Mouse (Mus musculus) stomach, embryonic 16.5 days (tissue): ENCODE results near the gene Mettl23. TPM values are rescaled to one million over a fixed set of nuclear protein-coding genes. Genes with fewer than 3 reads are reported as not detected.

ENCODE experiments used
- ATAC-seq: fragments of 200-750 bp; cut with Nextera tagmentation; 2 replicates; pipeline ENCODE4 v1.8.0; 2017; ENCODE audit warnings: moderate number of reproducible peaks, moderate TSS enrichment; ENCODE audit not compliant: insufficient read depth, low FRiP score
- H3K27ac ChIP-seq: fragments of 300-500 bp; sonication (generic); 2 replicates; pipeline ENCODE4 v1.5.1; 2014; ENCODE audit warnings: low read length
- H3K27me3 ChIP-seq: fragments of 300-500 bp; sonication (generic); 2 replicates; pipeline ENCODE4 v1.6.1; 2014; ENCODE audit warnings: low read length, control low read depth, mixed read lengths; ENCODE audit not compliant: control insufficient read depth, insufficient read depth
- H3K36me3 ChIP-seq: fragments of 300-500 bp; sonication (generic); 2 replicates; pipeline ENCODE4 v1.6.1; 2014; ENCODE audit warnings: low read length; ENCODE audit not compliant: control insufficient read depth, insufficient read depth
- H3K4me1 ChIP-seq: fragments of 300-500 bp; sonication (generic); 2 replicates; pipeline ENCODE4 v1.6.1; 2014; ENCODE audit warnings: low read length, control low read depth, mixed read lengths; ENCODE audit not compliant: control insufficient read depth, insufficient read depth
- H3K4me2 ChIP-seq: fragments of 300-500 bp; sonication (generic); 2 replicates; pipeline ENCODE4 v1.6.1; 2014; ENCODE audit warnings: low read depth, low read length, mixed read lengths
- H3K4me3 ChIP-seq: fragments of 300-500 bp; sonication (generic); replicated peaks from 2 replicates; pipeline ENCODE4 v1.5.1; 2014; ENCODE audit warnings: mild to moderate bottlenecking, low read length
- H3K9ac ChIP-seq: fragments of 300-500 bp; sonication (generic); 2 replicates; pipeline ENCODE4 v1.6.1; 2014; ENCODE audit warnings: low read length
- H3K9me3 ChIP-seq: fragments of 300-500 bp; sonication (generic); replicated peaks from 2 replicates; pipeline ENCODE4 v1.6.1; 2016; ENCODE audit warnings: low read length, control low read depth; ENCODE audit not compliant: control insufficient read depth
- WGBS: fragments of 180-500 bp; shearing (Covaris S2); extraction: QIAGEN DNeasy Blood & Tissue Kit; methylation state at CpG from one replicate; pipeline ENCODE4 v1.1.7; 2014; 5-methylcytosine and 5-hydroxymethylcytosine counted together
- polyA plus RNA-seq: library from polyadenylated mRNA; unstranded; fragments of >200 nt; fragmentation: Nextera tagmentation; extraction: Ambion mirVana; gene quantifications from 2 replicates; pipeline ENCODE4 v1.2.1, GENCODE M21; 2015

Mettl23 gene
- polyA plus RNA-seq, 1 experiment from 2014 or later, result 58.9 TPM

DNA sequence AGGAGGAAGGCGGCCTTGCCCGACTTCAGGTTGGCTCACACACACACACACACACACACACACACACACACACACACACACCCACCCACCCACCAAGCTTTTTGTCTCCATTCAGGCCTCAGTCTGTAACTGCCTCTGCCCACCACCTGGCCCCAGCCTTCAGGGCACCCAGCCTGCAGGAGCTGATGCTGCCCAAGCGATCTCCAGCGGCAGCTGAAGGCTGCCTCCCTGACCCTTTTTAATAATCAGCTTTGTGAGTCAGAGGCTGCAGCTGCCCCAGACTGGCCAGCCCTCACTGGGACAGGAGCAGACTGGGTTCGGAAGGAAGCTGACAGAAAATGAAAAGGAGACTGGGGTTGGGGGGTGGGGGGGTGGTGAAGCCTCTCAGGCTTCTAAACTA lies 17.8 kb upstream of the Mettl23 start:
- Histone ChIP-seq H3K27ac (no peak overlapping the region; the same call in 1 of the 2 replicates), H3K4me1 (peaks cover 28% of the 10 kb centered on the region), H3K4me3 (no peak overlapping the region), H3K36me3 (no peaks in the 10 kb centered on the region), H3K9ac (no peak overlapping the region), H3K9me3 (no peaks in the 10 kb centered on the region), H3K27me3 (no peaks in the 10 kb centered on the region), H3K4me2 (no peak overlapping the region)
- ATAC-seq, result no peak
- WGBS, result 60% methylated on average over 5 of the region's 5 CpGs

DNA sequence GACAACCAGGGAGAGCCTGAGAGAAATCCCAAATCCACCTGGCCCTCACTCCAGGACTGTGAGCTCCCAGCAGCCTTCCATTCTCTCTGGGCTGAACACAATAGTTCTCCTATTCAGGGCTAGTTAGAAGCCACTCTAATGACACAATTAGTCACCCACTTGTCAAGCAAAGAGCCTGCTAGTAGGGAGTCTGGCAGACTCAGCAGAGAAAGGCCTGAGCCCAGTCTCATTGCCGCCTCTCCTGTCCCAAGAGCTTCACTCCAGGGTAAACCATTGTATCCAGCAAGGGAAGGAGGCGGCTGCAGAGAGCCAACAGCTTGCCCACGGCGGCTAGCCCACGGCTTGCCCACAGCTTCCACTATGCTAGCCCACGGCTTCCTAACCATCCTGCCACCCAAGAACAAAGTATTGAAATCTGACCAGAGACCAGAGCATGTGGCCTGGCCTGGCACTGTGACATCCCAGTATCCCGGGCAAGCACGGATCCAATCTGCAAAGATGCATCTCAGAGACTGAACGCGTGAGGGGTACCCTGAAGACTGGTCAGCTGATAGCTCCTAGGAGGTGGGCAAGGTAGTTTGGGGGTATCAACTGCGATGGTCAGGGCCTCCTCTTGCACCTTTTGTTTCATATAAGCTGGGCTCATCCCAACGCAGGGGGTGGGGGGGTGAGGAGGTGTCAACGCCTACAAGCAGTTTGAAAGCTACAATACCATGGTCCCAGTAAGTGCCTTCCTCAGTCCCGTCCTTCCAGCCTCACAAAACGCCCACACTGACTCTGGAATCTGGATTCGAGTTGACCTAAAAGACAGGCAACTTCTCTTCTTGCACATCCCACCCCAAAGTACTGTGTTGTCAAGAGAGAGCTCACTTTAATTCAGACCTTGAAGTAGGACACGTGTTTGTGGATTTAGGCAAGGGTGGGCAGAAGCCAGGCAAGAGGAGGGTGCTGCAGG lies 16.3 kb upstream of the Mettl23 start:
- H3K9me3 ChIP-seq, result no peaks in the 10 kb centered on the region
- H3K4me2 ChIP-seq, result peak overlapping the region; percentile 84
- H3K4me3 ChIP-seq, result peak overlapping the region; percentile 75
- H3K4me1 ChIP-seq, result peaks cover 22% of the 10 kb centered on the region
- H3K9ac ChIP-seq, result peak overlapping the region; percentile 93
- WGBS, result 40% methylated on average over 17 of the region's 17 CpGs
- H3K27ac ChIP-seq, result peak overlapping the region; percentile 67
- H3K27me3 ChIP-seq, result no peaks in the 10 kb centered on the region
- no peaks in the 10 kb centered on the region for H3K36me3 ChIP-seq
- no peak for ATAC-seq

DNA sequence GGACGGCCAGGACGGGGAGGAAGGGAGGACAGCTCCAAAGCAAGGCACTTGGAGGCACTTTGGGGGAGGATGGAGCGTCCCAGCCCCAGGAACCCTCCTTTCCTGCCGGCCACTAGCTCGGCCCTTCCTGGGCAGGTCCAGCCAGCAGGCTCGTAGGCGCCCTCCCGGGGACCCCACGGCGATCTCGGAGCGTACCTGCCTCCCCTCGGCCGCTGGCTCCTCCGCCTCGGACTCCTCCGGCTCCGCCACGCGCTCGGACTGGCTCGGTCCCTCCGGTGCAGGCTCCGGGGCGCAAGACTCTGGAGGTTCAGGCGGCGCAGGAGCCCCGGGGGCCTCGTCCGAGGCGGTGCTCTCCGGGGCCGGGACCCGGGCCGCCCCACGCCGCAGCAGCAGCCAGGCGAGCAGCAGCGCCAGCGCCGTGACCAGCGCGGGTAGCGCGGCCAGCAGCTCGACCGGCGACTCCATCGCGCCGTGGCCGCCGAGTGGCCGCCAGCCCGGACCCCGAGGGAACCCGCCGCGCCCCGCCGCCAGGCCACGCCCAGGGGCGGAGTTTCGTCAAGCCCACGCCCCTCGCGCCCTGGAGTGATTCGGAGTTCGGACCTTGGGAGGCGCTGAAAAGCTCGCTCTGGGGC lies 15.4 kb upstream of the Mettl23 start, which contains the start of gene Mxra7:
Mxra7 (minus strand) TSS at position 513 of the 632 bp plus-strand sequence.
- ATAC-seq, result peak; percentile 73
- Histone ChIP-seq H3K27me3 (no peaks in the 10 kb centered on the region), H3K4me1 (peaks cover 15% of the 10 kb centered on the region), H3K9ac (peak within 1 kb of the TSS; percentile 93), H3K36me3 (no peaks in the 10 kb centered on the region), H3K9me3 (no peaks in the 10 kb centered on the region), H3K4me2 (peak within 1 kb of the TSS; percentile 84), H3K4me3 (peak within 1 kb of the TSS; percentile 75), H3K27ac (peak within 1 kb of the TSS; percentile 67)
- 1% methylated on average over 70 of the region's 71 CpGs for WGBS

DNA sequence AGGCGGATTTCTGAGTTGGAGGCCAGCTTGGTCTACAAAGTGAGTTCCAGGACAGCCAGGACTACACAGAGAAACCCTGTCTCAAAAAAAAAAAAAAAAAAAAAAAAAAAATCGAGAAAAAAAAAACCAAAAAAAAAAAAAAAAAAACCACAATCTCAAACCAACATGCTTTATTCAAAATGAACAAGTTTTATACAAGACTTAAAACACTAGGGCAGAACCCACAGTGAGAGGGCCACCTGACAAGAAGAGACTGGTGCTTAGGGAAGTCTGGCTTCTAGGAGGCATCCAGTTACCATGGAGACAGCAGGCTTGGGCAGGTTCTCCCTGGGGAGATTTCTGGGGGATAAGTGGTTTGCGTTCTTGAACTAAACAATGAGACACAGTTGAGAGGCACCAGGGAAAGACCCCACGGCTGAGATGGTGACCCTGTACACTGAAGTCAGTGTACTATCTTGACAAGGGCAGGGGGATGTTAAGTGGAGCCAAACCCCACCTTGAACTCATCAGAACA lies 10.8 kb upstream of the Mettl23 start:
- Histone ChIP-seq H3K4me1 (peaks cover 5% of the 10 kb centered on the region), H3K27ac (no peak overlapping the region), H3K27me3 (no peaks in the 10 kb centered on the region), H3K9me3 (no peaks in the 10 kb centered on the region), H3K4me3 (no peak overlapping the region), H3K36me3 (peaks cover 21% of the 10 kb centered on the region), H3K4me2 (no peak overlapping the region), H3K9ac (no peak overlapping the region)
- ATAC-seq, result no peak
- 27% methylated on average over 4 of the region's 4 CpGs for WGBS

DNA sequence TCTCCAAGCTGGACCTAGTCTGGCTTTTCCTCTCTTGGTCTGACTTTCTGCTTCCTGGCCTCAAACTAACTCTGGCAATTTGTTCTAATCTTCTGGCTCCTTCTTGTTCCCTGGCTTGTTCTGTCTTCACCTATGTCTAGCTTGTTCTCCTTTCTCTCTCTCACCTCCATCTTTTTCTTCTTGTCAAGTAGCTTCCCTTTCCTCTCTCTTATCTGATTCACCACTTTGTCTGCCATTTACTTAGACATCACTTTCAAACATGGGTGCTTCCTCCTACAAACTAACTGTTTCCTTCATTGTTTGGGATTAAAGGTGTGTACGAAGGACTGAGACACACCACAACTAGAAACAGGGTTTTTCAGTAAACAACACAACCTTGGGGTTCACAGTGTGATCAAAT lies 8.1 kb upstream of the Mettl23 start:
- H3K36me3 ChIP-seq, result peaks cover 38% of the 10 kb centered on the region
- no peak overlapping the region for H3K9ac ChIP-seq
- H3K9me3 ChIP-seq, result no peaks in the 10 kb centered on the region
- ATAC-seq, result no peak
- peaks cover 6% of the 10 kb centered on the region for H3K4me1 ChIP-seq
- no peak overlapping the region for H3K27ac ChIP-seq
- H3K4me2 ChIP-seq, result no peak overlapping the region
- 88% methylated on average over 1 of the region's 1 CpGs for WGBS
- no peaks in the 10 kb centered on the region for H3K27me3 ChIP-seq
- no peak overlapping the region for H3K4me3 ChIP-seq

DNA sequence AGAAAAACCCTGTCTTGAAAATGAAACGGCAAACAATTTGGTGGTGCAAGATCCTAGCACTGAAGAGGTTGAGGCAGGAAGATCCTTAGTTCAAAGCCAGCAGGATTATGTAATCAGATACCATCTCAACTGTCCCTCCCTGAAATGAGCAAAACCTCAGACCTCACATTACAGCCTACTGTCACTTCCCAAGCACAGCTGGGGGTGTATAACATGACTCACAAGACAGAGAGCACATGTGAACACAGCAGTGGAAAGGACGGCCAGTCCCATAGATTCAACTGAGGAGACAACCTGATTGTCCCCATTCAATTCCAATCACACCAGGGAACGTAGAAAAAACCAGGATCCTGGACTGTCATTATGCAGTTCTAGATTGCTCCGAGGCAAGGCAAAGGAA lies 6.8 kb upstream of the Mettl23 start:
- Histone ChIP-seq H3K9me3 (no peaks in the 10 kb centered on the region), H3K27ac (no peak overlapping the region), H3K4me2 (no peak overlapping the region), H3K27me3 (no peaks in the 10 kb centered on the region), H3K4me1 (peaks cover 19% of the 10 kb centered on the region), H3K36me3 (peaks cover 47% of the 10 kb centered on the region), H3K4me3 (no peak overlapping the region), H3K9ac (no peak overlapping the region)
- ATAC-seq, result no peak
- WGBS, result 90% methylated on average over 4 of the region's 4 CpGs

DNA sequence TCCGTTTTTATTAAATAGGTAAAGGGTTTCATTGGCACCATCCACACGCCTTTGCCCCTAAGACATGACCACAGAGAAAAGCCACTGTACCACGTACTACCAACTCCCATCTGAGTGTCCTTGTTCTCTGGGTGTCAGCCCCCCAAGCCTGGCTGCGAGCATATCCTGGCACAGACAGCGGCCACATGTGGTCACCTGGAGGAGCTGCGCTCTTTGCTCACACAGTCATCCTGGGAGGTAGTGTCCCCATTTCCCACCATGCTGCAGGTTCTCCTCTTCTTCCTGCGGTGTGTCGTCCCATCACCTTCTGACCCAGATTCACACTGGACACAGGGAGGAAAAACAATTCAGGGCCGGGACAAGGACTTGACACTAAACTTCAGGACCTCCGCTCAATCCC lies 5.6 kb upstream of the Mettl23 start:
- 94% methylated on average over 10 of the region's 10 CpGs for WGBS
- no peak overlapping the region for H3K4me3 ChIP-seq
- H3K36me3 ChIP-seq, result peaks cover 47% of the 10 kb centered on the region
- no peaks in the 10 kb centered on the region for H3K27me3 ChIP-seq
- H3K9me3 ChIP-seq, result no peaks in the 10 kb centered on the region
- peaks cover 27% of the 10 kb centered on the region for H3K4me1 ChIP-seq
- no peak overlapping the region for H3K9ac ChIP-seq
- no peak for ATAC-seq
- no peak overlapping the region for H3K4me2 ChIP-seq
- H3K27ac ChIP-seq, result no peak overlapping the region

DNA sequence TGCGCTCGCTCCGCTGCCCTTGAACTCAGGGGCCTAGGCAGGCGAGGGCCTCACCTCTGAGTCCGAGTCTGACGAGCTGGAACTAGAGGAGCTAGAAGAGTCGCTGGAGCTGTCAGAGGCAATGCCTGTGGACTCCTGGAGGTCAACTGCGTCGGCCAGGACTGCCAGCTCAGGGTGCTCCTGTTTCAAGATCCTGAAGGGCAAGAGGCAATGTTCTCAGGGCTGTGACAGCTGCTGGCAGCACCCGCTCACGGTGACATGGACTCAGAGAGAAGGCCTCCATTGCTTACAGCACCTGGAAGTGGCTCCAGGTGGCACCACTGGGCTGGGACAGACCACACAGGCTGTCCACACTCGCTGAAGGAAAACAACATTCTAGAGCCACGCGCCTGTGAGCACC lies 4.1 kb upstream of the Mettl23 start:
- no peak for ATAC-seq
- no peak overlapping the region for H3K27ac ChIP-seq
- peaks cover 46% of the 10 kb centered on the region for H3K36me3 ChIP-seq
- no peaks in the 10 kb centered on the region for H3K9me3 ChIP-seq
- H3K4me1 ChIP-seq, result peaks cover 29% of the 10 kb centered on the region
- H3K27me3 ChIP-seq, result no peaks in the 10 kb centered on the region
- H3K4me3 ChIP-seq, result no peak overlapping the region
- WGBS, result 85% methylated on average over 14 of the region's 14 CpGs
- no peak overlapping the region for H3K4me2 ChIP-seq
- no peak overlapping the region for H3K9ac ChIP-seq

DNA sequence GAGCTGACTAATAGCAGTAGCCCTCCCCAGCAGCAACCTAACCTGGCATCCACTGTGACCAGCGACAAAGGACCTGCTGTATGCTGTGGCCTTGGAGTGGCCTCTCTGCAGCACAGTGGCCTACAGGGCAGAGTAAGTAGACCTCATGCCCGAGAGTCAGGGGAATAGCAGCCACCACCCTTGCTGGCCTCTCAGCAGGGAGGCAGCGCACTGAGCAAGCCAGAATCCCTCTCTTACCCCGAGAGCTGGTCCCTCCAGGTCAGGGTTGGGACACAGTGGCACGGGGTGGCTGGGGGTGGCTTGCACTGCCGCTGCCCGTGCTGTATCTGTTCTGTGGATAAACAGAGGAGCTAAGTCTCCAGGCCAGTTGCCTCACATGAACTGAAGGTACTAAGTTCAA lies 3.5 kb upstream of the Mettl23 start:
- Histone ChIP-seq H3K4me1 (peaks cover 35% of the 10 kb centered on the region), H3K9me3 (no peaks in the 10 kb centered on the region), H3K9ac (peak overlapping the region; percentile 41; the same call in 1 of the 2 replicates), H3K4me2 (no peak overlapping the region), H3K36me3 (peaks cover 44% of the 10 kb centered on the region), H3K27ac (no peak overlapping the region), H3K27me3 (no peaks in the 10 kb centered on the region), H3K4me3 (no peak overlapping the region)
- ATAC-seq, result no peak
- WGBS, result 73% methylated on average over 7 of the region's 7 CpGs
